Mouse (Mus musculus) MEL (cell line): ENCODE data around the gene Rbak. TPM values are rescaled to one million over a fixed set of nuclear protein-coding genes. Genes with fewer than 3 reads are reported as not detected.
"Not testable (repeated sequence)": the region's sequence is repeated elsewhere in the genome, so short reads cannot be mapped to it uniquely, and the experiment has no call there.

ENCODE experiments used
- DNase-seq: peaks from one replicate; pipeline ENCODE4 v3.0.0; 2011; ENCODE audit warnings: low read depth, low spot score
- H3K27ac ChIP-seq: 2 replicates; pipeline ENCODE4 v1.5.1; 2012; ENCODE audit warnings: low read depth, mild to moderate bottlenecking, control low read depth, low read length, moderate library complexity; ENCODE audit not compliant: control insufficient read depth
- H3K27me3 ChIP-seq, 2 experiments: fragments of 150-350 bp in 1 of 2; sonication (generic) in 1 of 2; 2 replicates each; pipeline ENCODE4 v1.6.1; 2012; ENCODE audit warnings: low read length in 2 of 2, mild to moderate bottlenecking in 2 of 2, improper control_type of control experiment in 1 of 2, moderate library complexity in 1 of 2; ENCODE audit not compliant: insufficient read depth in 2 of 2, control insufficient read depth in 1 of 2
- H3K36me3 ChIP-seq, 2 experiments: 2 replicates each; pipeline ENCODE4 v1.6.1; 2012 to 2014; ENCODE audit warnings: low read length in 2 of 2, improper control_type of control experiment in 1 of 2, inconsistent platforms in 1 of 2, mild to moderate bottlenecking in 1 of 2; ENCODE audit not compliant: insufficient read depth in 2 of 2, control insufficient read depth in 1 of 2
- H3K4me1 ChIP-seq, 2 experiments: fragments of 150-350 bp in 1 of 2; sonication (generic) in 1 of 2; 2 replicates each; pipeline ENCODE4 v1.6.1; 2012; ENCODE audit warnings: low read length in 2 of 2, improper control_type of control experiment in 1 of 2, mild to moderate bottlenecking in 1 of 2; ENCODE audit not compliant: insufficient read depth in 2 of 2, control insufficient read depth in 1 of 2
- H3K4me3 ChIP-seq, 2 experiments: fragments of 150-350 bp in 1 of 2; sonication (generic) in 1 of 2; 2 replicates each; pipeline ENCODE4 v1.5.1; 2012; ENCODE audit warnings: low read depth in 2 of 2, low read length in 2 of 2, mild to moderate bottlenecking in 2 of 2, moderate library complexity in 2 of 2, control low read depth in 1 of 2, improper control_type of control experiment in 1 of 2; ENCODE audit not compliant: control insufficient read depth in 1 of 2, insufficient read depth in 1 of 2
- H3K79me2 ChIP-seq: 2 replicates; pipeline ENCODE4 v1.6.1; 2012; ENCODE audit warnings: mild to moderate bottlenecking, low read length, moderate library complexity; ENCODE audit not compliant: control insufficient read depth, poor library complexity, insufficient read depth
- H3K9ac ChIP-seq: 2 replicates; pipeline ENCODE4 v1.6.1; 2012; ENCODE audit warnings: low read depth, mild to moderate bottlenecking, control low read depth, low read length, moderate library complexity; ENCODE audit not compliant: control insufficient read depth, poor library complexity, severe bottlenecking
- H3K9me3 ChIP-seq: fragments of 150-350 bp; sonication (generic); replicated peaks from 2 replicates; pipeline ENCODE4 v1.6.1; 2012; ENCODE audit warnings: mild to moderate bottlenecking, low read length, improper control_type of control experiment, moderate library complexity; ENCODE audit not compliant: insufficient read depth
- E2F4 ChIP-seq: IDR thresholded peaks from 2 replicates; pipeline ENCODE4 v1.6.1; 2011; ENCODE audit warnings: low read depth, low read length, improper control_type of control experiment, borderline replicate concordance
- EP300 ChIP-seq, 2 experiments: IDR thresholded peaks; 2 replicates each; pipeline ENCODE4 v1.6.1; 2011; ENCODE audit warnings: improper control_type of control experiment in 2 of 2, low read length in 2 of 2, low read depth in 1 of 2, mild to moderate bottlenecking in 1 of 2
- GATA1 ChIP-seq: IDR thresholded peaks from 2 replicates; pipeline ENCODE4 v1.6.1; 2011; ENCODE audit warnings: low read depth, low read length, improper control_type of control experiment
- HCFC1 ChIP-seq: IDR thresholded peaks from 2 replicates; pipeline ENCODE4 v1.6.1; 2012; ENCODE audit warnings: low read depth, mild to moderate bottlenecking, inconsistent platforms, low read length, improper control_type of control experiment, moderate library complexity
- JUND ChIP-seq: IDR thresholded peaks from 2 replicates; pipeline ENCODE4 v1.6.1; 2011; ENCODE audit warnings: low read depth, mild to moderate bottlenecking, improper control_type of control experiment, low read length
- KAT2A ChIP-seq: conservative IDR thresholded peaks from 2 replicates; pipeline ENCODE4 v1.6.1; 2012; ENCODE audit warnings: low read depth, low read length, improper control_type of control experiment, inconsistent platforms
- MAX ChIP-seq: IDR thresholded peaks from 2 replicates; pipeline ENCODE4 v1.6.1; 2011; ENCODE audit warnings: low read length, improper control_type of control experiment
- MAZ ChIP-seq: IDR thresholded peaks from 2 replicates; pipeline ENCODE4 v1.6.1; 2012; ENCODE audit warnings: low read depth, mild to moderate bottlenecking, inconsistent platforms, low read length, improper control_type of control experiment
- MEF2A ChIP-seq: IDR thresholded peaks from 2 replicates; pipeline ENCODE4 v1.6.1; 2014; ENCODE audit warnings: low read depth, mild to moderate bottlenecking, inconsistent platforms, low read length, improper control_type of control experiment; ENCODE audit not compliant: poor library complexity, insufficient replicate concordance, severe bottlenecking; ENCODE audit errors: extremely low read depth
- MXI1 ChIP-seq: IDR thresholded peaks from 2 replicates; pipeline ENCODE4 v1.6.1; 2011; ENCODE audit warnings: mild to moderate bottlenecking, low read depth, low read length, improper control_type of control experiment
- MYB ChIP-seq: IDR thresholded peaks from 2 replicates; pipeline ENCODE4 v1.6.1; 2011; ENCODE audit warnings: mild to moderate bottlenecking, low read depth, low read length, improper control_type of control experiment
- NRF1 ChIP-seq: IDR thresholded peaks from 2 replicates; pipeline ENCODE4 v1.6.1; 2014; ENCODE audit warnings: low read depth, mild to moderate bottlenecking, inconsistent platforms, low read length, improper control_type of control experiment, moderate library complexity; ENCODE audit not compliant: poor library complexity, insufficient read depth, severe bottlenecking
- POLR2A ChIP-seq, 2 experiments: IDR thresholded peaks; 2 replicates each; pipeline ENCODE4 v1.6.1; 2011 to 2012; ENCODE audit warnings: low read length in 2 of 2, mild to moderate bottlenecking in 2 of 2, control low read depth in 1 of 2, improper control_type of control experiment in 1 of 2, low read depth in 1 of 2, moderate library complexity in 1 of 2; ENCODE audit not compliant: control insufficient read depth in 1 of 2, insufficient read depth in 1 of 2, poor library complexity in 1 of 2
- POLR2AphosphoS5 ChIP-seq: IDR thresholded peaks from 2 replicates; pipeline ENCODE4 v1.6.1; 2012; ENCODE audit warnings: low read depth, borderline replicate concordance, mild to moderate bottlenecking, inconsistent platforms, low read length, moderate library complexity, mixed read lengths
- RAD21 ChIP-seq: IDR thresholded peaks from 2 replicates; pipeline ENCODE4 v1.6.1; 2011; ENCODE audit warnings: mild to moderate bottlenecking, low read depth, low read length, improper control_type of control experiment
- TCF12 ChIP-seq: IDR thresholded peaks from 2 replicates; pipeline ENCODE4 v1.6.1; 2014; ENCODE audit warnings: low read depth, mild to moderate bottlenecking, inconsistent platforms, low read length, improper control_type of control experiment, moderate library complexity
- USF1 ChIP-seq: IDR thresholded peaks from 2 replicates; pipeline ENCODE4 v1.6.1; 2014; ENCODE audit warnings: low read depth, mild to moderate bottlenecking, inconsistent platforms, low read length, improper control_type of control experiment, moderate library complexity
- USF2 ChIP-seq, 2 experiments: IDR thresholded peaks; 2 replicates each; pipeline ENCODE4 v1.6.1; 2011 to 2012; ENCODE audit warnings: improper control_type of control experiment in 2 of 2, low read length in 2 of 2, borderline replicate concordance in 1 of 2, inconsistent platforms in 1 of 2, low read depth in 1 of 2, mild to moderate bottlenecking in 1 of 2; ENCODE audit not compliant: insufficient read depth in 1 of 2
- ZMIZ1 ChIP-seq: IDR thresholded peaks from 2 replicates; pipeline ENCODE4 v1.6.1; 2012; ENCODE audit warnings: low read depth, mild to moderate bottlenecking, inconsistent platforms, low read length, improper control_type of control experiment, moderate library complexity
- polyA plus RNA-seq, 2 experiments: library from polyadenylated mRNA; stranded (reverse) in 1 of 2; unstranded in 1 of 2; fragments of >175 nt in 1 of 2; fragments of >200 nt in 1 of 2; gene quantifications; 2 replicates each; pipeline versions ENCODE4 v1.2.1 to v1.2.4; 2012; ENCODE audit warnings: low replicate concordance in 2 of 2, low read depth in 1 of 2; ENCODE audit not compliant: insufficient read length in 2 of 2, insufficient read depth in 1 of 2, missing spikeins in 1 of 2
- total RNA-seq: library from RNA; depleted of rRNA; stranded (reverse); fragments of 300-350 nt; gene quantifications from 2 replicates; pipeline ENCODE4 v1.2.3, GENCODE M21; 2012

Gene Rbak
- total and polyA plus RNA-seq, 3 experiments = 7.4 to 7.5 TPM; not detected in 1

GRCm38 (mm10) chr5:143192806-143193205, 12.2 kb upstream of the Rbak start:
- Histone ChIP-seq H3K9me3 (no peaks in the 10 kb centered on the region), H3K79me2 (no peaks in the 10 kb centered on the region), H3K27me3 (peaks cover 0 to 5% of the 10 kb centered on the region in 2 experiments; a peak in 1 of 4 replicates), H3K36me3 (no peaks in the 10 kb centered on the region), H3K4me1 (no peaks in the 10 kb centered on the region), H3K27ac (no peak overlapping the region), H3K9ac (no peak overlapping the region), H3K4me3 (no peak overlapping the region)
- TF ChIP-seq MXI1 (no peak), MAX (no peak), ZMIZ1 (no peak), USF2 (IDR thresholded peaks at IDR 0.05; ENCODE audit: borderline replicate concordance in 1 of 2, insufficient read depth in 1 of 2, low read depth in 1 of 2, low read length in 2 of 2) (no peak), MYB (no peak), HCFC1 (no peak), NRF1 (no peak), TCF12 (no peak), KAT2A (no peak), GATA1 (no peak), EP300 (IDR thresholded peaks at IDR 0.05; ENCODE audit: low read depth in 1 of 2, low read length in 2 of 2) (no peak), USF1 (no peak), POLR2AphosphoS5 (no peak), MEF2A (no peak), JUND (no peak), E2F4 (no peak), POLR2A (IDR thresholded peaks at IDR 0.05; ENCODE audit: control insufficient read depth in 1 of 2, insufficient read depth in 1 of 2, low read depth in 1 of 2, low read length in 2 of 2, poor library complexity in 1 of 2) (no peak), MAZ (no peak), RAD21 (no peak)
- DNase-seq = no peak

GRCm38 (mm10) chr5:143188014-143188413, 7.4 kb upstream of the Rbak start:
- H3K27ac ChIP-seq, H3K4me1 ChIP-seq, H3K9ac ChIP-seq, DNase-seq, H3K27me3 ChIP-seq, H3K79me2 ChIP-seq, H3K36me3 ChIP-seq, H3K9me3 ChIP-seq, H3K4me3 ChIP-seq: not testable (repeated sequence)
